In the genomic region with DNA sequence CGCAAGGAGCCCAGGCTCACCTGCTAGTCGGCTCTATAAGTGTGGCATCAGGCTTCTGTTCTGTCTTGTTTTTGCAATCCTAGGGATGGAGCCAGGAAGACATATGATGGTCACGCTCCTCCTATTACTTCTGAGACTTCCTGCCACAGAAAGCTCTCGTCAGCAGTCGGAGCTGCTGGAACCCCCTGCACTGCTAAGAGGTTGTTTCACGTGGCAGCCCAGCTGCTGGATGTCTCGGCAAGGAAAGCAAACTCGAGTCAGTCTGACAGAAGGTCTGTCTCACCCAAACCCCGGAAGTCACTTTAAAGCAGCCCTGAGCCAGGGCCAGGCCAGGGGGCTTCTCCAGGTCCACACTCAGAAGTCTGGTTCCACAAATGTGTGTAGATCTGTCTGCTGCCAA, we compare ENCODE assay signal across 16 mouse cellular contexts.
A peak's percentile ranks its signal among the peaks of the same experiment; 100 is the strongest.
DNase-seq lines count a peak whose midpoint lies in the region; ATAC-seq and TF ChIP-seq lines count a peak whose summit lies in the region.
"Had no signal": no experiment of that assay in that cellular context is flagged by ENCODE, and none has a peak within 500 bp of the region (broad histone marks: within the 10 kb centered on the region; RNA-seq: fewer than 3 reads in every experiment).

No protein-coding gene starts in this region.

- DNase-seq in gastrocnemius, adult 2 months: peak; percentile 61
- DNase-seq in gastrocnemius, postnatal 4 days (ENCODE audit: low spot score in 2 of 2): no peak
- peak; percentile 72 for DNase-seq in lung, postnatal 0 days (ENCODE audit: low spot score)
- DNase-seq in lung, postnatal 36 days: no peak
- peak; percentile 63 for DNase-seq in kidney, postnatal 10 days
- peak; percentile 15 for DNase-seq in telencephalon, adult 2 months (ENCODE audit: low read depth, low spot score)
- no peak for DNase-seq in liver, postnatal 0 days
- DNase-seq in cerebellum, postnatal 25 days: no peak
- DNase-seq: cerebellum, adult 9-10 months; right cerebral cortex, postnatal 4 days had no signal

- TF ChIP-seq EP300 in lung, postnatal 0 days (IDR thresholded peaks at IDR 0.05): no peak
- no peak for TF ChIP-seq EP300 in liver, postnatal 0 days (IDR thresholded peaks at IDR 0.05; ENCODE audit: low read depth)

- no peaks in the 10 kb centered on the region for H3K9me3 ChIP-seq in lung, postnatal 0 days (ENCODE audit: low read length)
- no peaks in the 10 kb centered on the region for H3K9me3 ChIP-seq in liver, postnatal 0 days (ENCODE audit: low read length)
- H3K9me3 ChIP-seq: forebrain, embryonic 10.5 days; heart, embryonic 13.5 days; hindbrain, embryonic 13.5 days; limb, embryonic 13.5 days; lung, embryonic 15.5 days; midbrain, embryonic 12.5 days had no signal

- WGBS in lung, postnatal 0 days: 51% methylated on average over 9 of the region's 9 CpGs
- 78% methylated on average over 9 of the region's 9 CpGs for WGBS in liver, postnatal 0 days (ENCODE audit: insufficient replicate concordance)

- peaks cover 21% of the 10 kb centered on the region for H3K4me1 ChIP-seq in lung, postnatal 0 days (ENCODE audit: insufficient read depth, low read depth, low read length)
- peaks cover 6% of the 10 kb centered on the region; the same call in 1 of the 2 replicates for H3K4me1 ChIP-seq in liver, postnatal 0 days (ENCODE audit: insufficient read depth)
- H3K4me1 ChIP-seq: hindbrain, embryonic 13.5 days; midbrain, embryonic 12.5 days had no signal

- H3K27ac ChIP-seq in gastrocnemius, adult 2 months: peak overlapping the region; percentile 74
- H3K27ac ChIP-seq in lung, postnatal 0 days (ENCODE audit: low read length): 0 out of 2 replicates have a peak overlapping the region, but pooled peaks have one; percentile 47
- no peak overlapping the region for H3K27ac ChIP-seq in liver, postnatal 0 days (ENCODE audit: low read depth)
- H3K27ac ChIP-seq: forebrain, embryonic 10.5 days; heart, embryonic 13.5 days; hindbrain, embryonic 13.5 days; limb, embryonic 13.5 days; lung, embryonic 15.5 days; midbrain, embryonic 12.5 days had no signal

- H3K4me2 ChIP-seq in lung, postnatal 0 days (replicated peaks; ENCODE audit: low read depth, low read length): no peak overlapping the region
- no peak overlapping the region for H3K4me2 ChIP-seq in liver, postnatal 0 days (ENCODE audit: low read depth, low read length)
- H3K4me2 ChIP-seq: heart, embryonic 13.5 days; hindbrain, embryonic 13.5 days; limb, embryonic 13.5 days; lung, embryonic 15.5 days; midbrain, embryonic 12.5 days had no signal

- ATAC-seq in lung, postnatal 0 days: peak; percentile 33
- no peak for ATAC-seq in liver, postnatal 0 days

- 0 out of 2 replicates have a peak, but pooled peaks cover 3% of the 10 kb centered on the region for H3K36me3 ChIP-seq in lung, postnatal 0 days (ENCODE audit: insufficient read depth, low read length)
- H3K36me3 ChIP-seq in liver, postnatal 0 days (replicated peaks; ENCODE audit: insufficient read depth, low read length): no peaks in the 10 kb centered on the region
- H3K36me3 ChIP-seq: lung, embryonic 15.5 days; midbrain, embryonic 12.5 days had no signal

- intact Hi-C loops in gastrocnemius, adult 2 months (cut with DNase I): no loop called here

- no peaks in the 10 kb centered on the region for H3K27me3 ChIP-seq in lung, postnatal 0 days (replicated peaks; ENCODE audit: insufficient read depth, low read length)
- no peaks in the 10 kb centered on the region for H3K27me3 ChIP-seq in liver, postnatal 0 days (ENCODE audit: insufficient read depth, low read length)
- H3K27me3 ChIP-seq: heart, embryonic 13.5 days; hindbrain, embryonic 13.5 days; limb, embryonic 13.5 days; lung, embryonic 15.5 days; midbrain, embryonic 12.5 days had no signal

- TF ChIP-seq CTCF in gastrocnemius, adult 2 months (IDR thresholded peaks at IDR 0.05): no peak
- no peak for TF ChIP-seq CTCF in lung, postnatal 0 days (IDR thresholded peaks at IDR 0.05)
- TF ChIP-seq CTCF in liver, postnatal 0 days (IDR thresholded peaks at IDR 0.05; ENCODE audit: low read depth): no peak

- no peak overlapping the region for H3K9ac ChIP-seq in lung, postnatal 0 days (replicated peaks; ENCODE audit: low read depth)
- no peak overlapping the region for H3K9ac ChIP-seq in liver, postnatal 0 days (replicated peaks)
- H3K9ac ChIP-seq: heart, embryonic 13.5 days; hindbrain, embryonic 13.5 days; limb, embryonic 13.5 days; lung, embryonic 15.5 days; midbrain, embryonic 12.5 days had no signal

- H3K4me3 ChIP-seq in gastrocnemius, adult 2 months: no peak overlapping the region
- no peak overlapping the region for H3K4me3 ChIP-seq in lung, postnatal 0 days (ENCODE audit: low read depth, low read length)
- H3K4me3 ChIP-seq in liver, postnatal 0 days (ENCODE audit: low read depth, low read length): no peak overlapping the region
- H3K4me3 ChIP-seq: forebrain, embryonic 10.5 days; heart, embryonic 13.5 days; hindbrain, embryonic 13.5 days; limb, embryonic 13.5 days; lung, embryonic 15.5 days; midbrain, embryonic 12.5 days had no signal

Comparison
In these comparisons a context has a peak if more than half of its experiments do, and no peak if none do; other contexts are left out.
1. DNase-seq: peak in gastrocnemius, adult 2 months (single experiment), lung, postnatal 0 days (single experiment), kidney, postnatal 10 days (single experiment) and telencephalon, adult 2 months (single experiment); none in gastrocnemius, postnatal 4 days (0 of 2), lung, postnatal 36 days (single experiment), liver, postnatal 0 days (single experiment) and cerebellum, postnatal 25 days (0 of 2).